Comparison of ENCODE assay signal across 20 mouse cellular contexts in the genomic region with DNA sequence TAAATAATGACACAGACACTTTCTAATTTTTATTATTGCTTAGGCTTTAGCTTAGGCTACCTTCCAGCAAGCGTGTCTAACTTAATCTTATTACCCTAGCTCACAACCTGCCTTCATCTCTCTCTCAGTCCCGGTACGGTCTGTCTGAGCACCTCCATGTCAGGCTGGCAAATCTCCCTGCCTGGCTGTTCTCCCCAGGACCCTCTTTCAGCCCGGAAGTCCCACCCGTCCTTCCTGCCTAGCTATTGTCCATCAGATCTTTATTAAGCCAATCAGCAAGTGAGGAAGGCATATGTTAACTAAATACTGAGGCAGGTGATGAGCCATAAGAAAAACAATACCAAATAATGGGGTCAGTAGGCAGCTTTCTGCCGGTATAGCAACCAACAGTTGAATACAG.
DNase-seq lines count a peak whose midpoint lies in the region; ATAC-seq lines count a peak whose summit lies in the region.
"Had no signal": no experiment of that assay in that cellular context is flagged by ENCODE, and none has a peak within 500 bp of the region (broad histone marks: within the 10 kb centered on the region; RNA-seq: fewer than 3 reads in every experiment).

No protein-coding gene starts in this region.

- no peaks in the 10 kb centered on the region for H3K9me3 ChIP-seq in embryonic facial prominence, embryonic 13.5 days
- H3K9me3 ChIP-seq in embryonic facial prominence, embryonic 10.5 days = no peaks in the 10 kb centered on the region
- H3K9me3 ChIP-seq in lung, embryonic 16.5 days (ENCODE audit: control insufficient read depth, low read length) = no peaks in the 10 kb centered on the region
- H3K9me3 ChIP-seq in hindbrain, embryonic 14.5 days (ENCODE audit: control insufficient read depth, low read length) = no peaks in the 10 kb centered on the region
- H3K9me3 ChIP-seq in neural tube, embryonic 14.5 days (ENCODE audit: control insufficient read depth, low read length) = no peaks in the 10 kb centered on the region
- H3K9me3 ChIP-seq: intestine, embryonic 15.5 days; limb, embryonic 12.5 days; liver, embryonic 13.5 days; lung, embryonic 15.5 days had no signal

- no peak overlapping the region for H3K4me2 ChIP-seq in embryonic facial prominence, embryonic 13.5 days
- H3K4me2 ChIP-seq in lung, embryonic 16.5 days (ENCODE audit: low read depth, low read length) = no peak overlapping the region
- 0 out of 2 replicates have a peak overlapping the region, but pooled peaks have one; percentile 10 for H3K4me2 ChIP-seq in hindbrain, embryonic 14.5 days (replicated peaks)
- H3K4me2 ChIP-seq in neural tube, embryonic 14.5 days (ENCODE audit: low read depth, low read length) = no peak overlapping the region
- H3K4me2 ChIP-seq: intestine, embryonic 15.5 days; limb, embryonic 12.5 days; liver, embryonic 13.5 days; lung, embryonic 15.5 days had no signal

- H3K4me3 ChIP-seq in embryonic facial prominence, embryonic 13.5 days = no peak overlapping the region
- no peak overlapping the region for H3K4me3 ChIP-seq in embryonic facial prominence, embryonic 10.5 days
- no peak overlapping the region for H3K4me3 ChIP-seq in lung, embryonic 16.5 days (ENCODE audit: low read length)
- no peak overlapping the region for H3K4me3 ChIP-seq in hindbrain, embryonic 14.5 days (replicated peaks; ENCODE audit: low read length)
- H3K4me3 ChIP-seq in neural tube, embryonic 14.5 days (ENCODE audit: low read depth, low read length) = no peak overlapping the region
- H3K4me3 ChIP-seq: erythroblast, embryonic 14.5 days; gastrocnemius, adult 2 months; intestine, embryonic 15.5 days; limb, embryonic 12.5 days; liver, embryonic 13.5 days; lung, embryonic 15.5 days had no signal

- no peaks in the 10 kb centered on the region for H3K36me3 ChIP-seq in embryonic facial prominence, embryonic 13.5 days
- H3K36me3 ChIP-seq in embryonic facial prominence, embryonic 10.5 days (replicated peaks) = no peaks in the 10 kb centered on the region
- H3K36me3 ChIP-seq in lung, embryonic 16.5 days (ENCODE audit: control insufficient read depth, insufficient read depth, low read length) = no peaks in the 10 kb centered on the region
- H3K36me3 ChIP-seq in hindbrain, embryonic 14.5 days (replicated peaks; ENCODE audit: control insufficient read depth, insufficient read depth) = no peaks in the 10 kb centered on the region
- no peaks in the 10 kb centered on the region for H3K36me3 ChIP-seq in neural tube, embryonic 14.5 days (ENCODE audit: control insufficient read depth, insufficient read depth, low read length)
- H3K36me3 ChIP-seq: intestine, embryonic 15.5 days; limb, embryonic 12.5 days; liver, embryonic 13.5 days; lung, embryonic 15.5 days had no signal

- ATAC-seq in embryonic facial prominence, embryonic 13.5 days (ENCODE audit: insufficient number of reproducible peaks, insufficient read depth, low FRiP score, low TSS enrichment, low read depth) = no peak
- ATAC-seq in lung, embryonic 16.5 days (ENCODE audit: low read depth) = no peak
- no peak for ATAC-seq in hindbrain, embryonic 14.5 days (ENCODE audit: low FRiP score)
- ATAC-seq in neural tube, embryonic 14.5 days (ENCODE audit: low read depth) = no peak
- ATAC-seq: intestine, embryonic 15.5 days had no signal

- DNase-seq in embryonic facial prominence, embryonic 10.5 days (ENCODE audit: low spot score) = no peak
- no peak for DNase-seq in lung, postnatal 10 days
- no peak for DNase-seq in hindbrain, embryonic 14.5 days (ENCODE audit: low spot score)
- no peak for DNase-seq in layer of hippocampus, adult 18-20 months (ENCODE audit: low spot score in 2 of 2)
- no peak for DNase-seq in layer of hippocampus, postnatal 36 days
- DNase-seq: adrenal gland, adult 2 months; cerebellum, adult 9-10 months; gastrocnemius, adult 2 months; heart, adult 18-20 months; heart, postnatal 36 days; kidney, adult 9 months; kidney, postnatal 36 days; liver, embryonic 13.5 days had no signal

- no peak overlapping the region for H3K9ac ChIP-seq in embryonic facial prominence, embryonic 13.5 days
- 0 out of 2 replicates have a peak overlapping the region, but pooled peaks have one; percentile 12 for H3K9ac ChIP-seq in lung, embryonic 16.5 days (ENCODE audit: low read length)
- H3K9ac ChIP-seq in hindbrain, embryonic 14.5 days = peak overlapping the region; percentile 21; the same call in 1 of the 2 replicates
- no peak overlapping the region for H3K9ac ChIP-seq in neural tube, embryonic 14.5 days (replicated peaks; ENCODE audit: low read depth, low read length)
- H3K9ac ChIP-seq: intestine, embryonic 15.5 days; limb, embryonic 12.5 days; liver, embryonic 13.5 days; lung, embryonic 15.5 days had no signal

- H3K27me3 ChIP-seq in embryonic facial prominence, embryonic 13.5 days = no peaks in the 10 kb centered on the region
- no peaks in the 10 kb centered on the region for H3K27me3 ChIP-seq in embryonic facial prominence, embryonic 10.5 days (replicated peaks; ENCODE audit: low read depth, poor library complexity, severe bottlenecking)
- H3K27me3 ChIP-seq in lung, embryonic 16.5 days (ENCODE audit: control insufficient read depth, insufficient read depth, low read depth, low read length) = no peaks in the 10 kb centered on the region
- H3K27me3 ChIP-seq in hindbrain, embryonic 14.5 days (ENCODE audit: control insufficient read depth, insufficient read depth, low read length) = no peaks in the 10 kb centered on the region
- no peaks in the 10 kb centered on the region for H3K27me3 ChIP-seq in neural tube, embryonic 14.5 days (ENCODE audit: control insufficient read depth, insufficient read depth, low read length)
- H3K27me3 ChIP-seq: intestine, embryonic 15.5 days; liver, embryonic 13.5 days; lung, embryonic 15.5 days had no signal

- H3K27ac ChIP-seq in embryonic facial prominence, embryonic 13.5 days = peak overlapping the region; percentile 12; the same call in 1 of the 2 replicates
- H3K27ac ChIP-seq in embryonic facial prominence, embryonic 10.5 days (replicated peaks) = no peak overlapping the region; the same call in 1 of the 2 replicates
- no peak overlapping the region for H3K27ac ChIP-seq in lung, embryonic 16.5 days (ENCODE audit: low read length)
- peak overlapping the region; percentile 47 for H3K27ac ChIP-seq in hindbrain, embryonic 14.5 days
- H3K27ac ChIP-seq in neural tube, embryonic 14.5 days (ENCODE audit: low read depth, low read length) = peak overlapping the region; percentile 48; the same call in 1 of the 2 replicates
- H3K27ac ChIP-seq: gastrocnemius, adult 2 months; intestine, embryonic 15.5 days; limb, embryonic 12.5 days; liver, embryonic 13.5 days; lung, embryonic 15.5 days had no signal

- WGBS in embryonic facial prominence, embryonic 13.5 days = 41% methylated on average over 6 of the region's 6 CpGs
- WGBS in embryonic facial prominence, embryonic 10.5 days = 72% methylated on average over 6 of the region's 6 CpGs
- WGBS in lung, embryonic 16.5 days = 59% methylated on average over 6 of the region's 6 CpGs
- 36% methylated on average over 6 of the region's 6 CpGs for WGBS in hindbrain, embryonic 14.5 days
- 41% methylated on average over 6 of the region's 6 CpGs for WGBS in neural tube, embryonic 14.5 days

- peaks cover 69% of the 10 kb centered on the region for H3K4me1 ChIP-seq in embryonic facial prominence, embryonic 13.5 days
- peaks cover 70% of the 10 kb centered on the region for H3K4me1 ChIP-seq in embryonic facial prominence, embryonic 10.5 days
- peaks cover 13% of the 10 kb centered on the region for H3K4me1 ChIP-seq in lung, embryonic 16.5 days (replicated peaks; ENCODE audit: control insufficient read depth, insufficient read depth, low read length)
- H3K4me1 ChIP-seq in hindbrain, embryonic 14.5 days (replicated peaks; ENCODE audit: control insufficient read depth, insufficient read depth, low read length) = peaks cover 25% of the 10 kb centered on the region
- peaks cover 23% of the 10 kb centered on the region for H3K4me1 ChIP-seq in neural tube, embryonic 14.5 days (ENCODE audit: control insufficient read depth, insufficient read depth, low read length)

Comparison
In these comparisons a context has a peak if more than half of its experiments do, and no peak if none do; other contexts are left out.
1. H3K27ac ChIP-seq: peak in embryonic facial prominence, embryonic 13.5 days (single experiment), hindbrain, embryonic 14.5 days (single experiment) and neural tube, embryonic 14.5 days (single experiment); none in embryonic facial prominence, embryonic 10.5 days (single experiment) and lung, embryonic 16.5 days (single experiment).
2. H3K9ac ChIP-seq: peak in lung, embryonic 16.5 days (single experiment) and hindbrain, embryonic 14.5 days (single experiment); none in embryonic facial prominence, embryonic 13.5 days (single experiment) and neural tube, embryonic 14.5 days (single experiment).